Mouse (Mus musculus) brown adipose tissue, adult 24 weeks (tissue): ENCODE results near the gene Klf13. TPM values are rescaled to one million over a fixed set of nuclear protein-coding genes. Genes with fewer than 3 reads are reported as not detected.

ENCODE experiments used
- H3K27ac ChIP-seq: fragments of 200-500 bp; replicated peaks from 2 replicates; pipeline ENCODE4 v1.5.1; 2012; ENCODE audit warnings: low read depth, mild to moderate bottlenecking, low read length
- H3K4me1 ChIP-seq: fragments of 200-500 bp; 2 replicates; pipeline ENCODE4 v1.6.1; 2012; ENCODE audit warnings: low read length, mixed read lengths; ENCODE audit not compliant: control insufficient read depth, insufficient read depth, insufficient read length
- H3K4me3 ChIP-seq: fragments of 200-500 bp; 2 replicates; pipeline ENCODE4 v1.5.1; 2012; ENCODE audit warnings: low read depth, mild to moderate bottlenecking, low read length, moderate library complexity; ENCODE audit not compliant: insufficient read depth
- polyA plus RNA-seq: library from polyadenylated mRNA; stranded (reverse); fragments of >200 nt; gene quantifications from 2 replicates; pipeline ENCODE4 v1.2.4, GENCODE M21; 2012; ENCODE audit not compliant: missing spikeins, insufficient read depth, insufficient read length

Klf13 gene
- 13.6 and 24.0 TPM in 2 replicates for polyA plus RNA-seq

DNA sequence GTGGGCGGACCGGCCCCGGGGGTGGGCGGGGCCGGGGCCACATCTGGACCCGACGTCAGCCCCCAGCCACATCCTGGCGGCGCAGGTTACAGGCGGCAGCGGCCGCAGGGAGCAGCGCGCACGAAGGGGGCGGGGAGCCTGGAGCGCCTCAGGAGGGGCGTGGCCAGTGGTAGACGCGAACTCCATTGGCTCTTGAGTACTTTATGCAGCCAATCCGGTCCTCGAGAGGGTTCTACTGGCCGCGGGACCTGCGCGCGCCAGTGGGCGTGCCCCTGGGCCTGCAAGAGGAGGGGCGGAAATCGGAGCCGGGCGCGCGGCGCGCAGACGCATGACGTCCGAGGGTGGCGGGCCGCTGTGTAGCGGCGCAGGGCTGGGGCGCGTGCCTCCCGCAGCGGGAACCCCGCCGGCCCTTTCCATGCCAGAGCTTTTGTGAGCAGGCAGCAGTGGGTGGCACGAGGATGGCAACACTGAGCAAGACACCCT lies at the start of gene Klf13:
Gene Klf13, minus strand, starts transcription at position 2 of the 483 bp plus-strand sequence.
- H3K4me1 ChIP-seq, result peaks cover 14% of the 10 kb centered on the region
- H3K4me3 ChIP-seq, result peak within 1 kb of the TSS; percentile 84
- peak within 1 kb of the TSS; percentile 98 for H3K27ac ChIP-seq

GRCm38 (mm10) chr7:63988391-63988790 lies 49.7 kb upstream of the Klf13 start:
- H3K4me1 ChIP-seq, result peaks cover 10% of the 10 kb centered on the region

GRCm38 (mm10) chr7:63986407-63987182 lies 47.9 kb upstream of the Klf13 start:
- H3K27ac ChIP-seq, result no peak overlapping the region
- peaks cover 7% of the 10 kb centered on the region for H3K4me1 ChIP-seq

More at GRCm38 (mm10) chr7:63988391-63988790, 49.7 kb upstream of the Klf13 start:
- Histone ChIP-seq H3K4me3 (no peak overlapping the region), H3K27ac (no peak overlapping the region)

DNA sequence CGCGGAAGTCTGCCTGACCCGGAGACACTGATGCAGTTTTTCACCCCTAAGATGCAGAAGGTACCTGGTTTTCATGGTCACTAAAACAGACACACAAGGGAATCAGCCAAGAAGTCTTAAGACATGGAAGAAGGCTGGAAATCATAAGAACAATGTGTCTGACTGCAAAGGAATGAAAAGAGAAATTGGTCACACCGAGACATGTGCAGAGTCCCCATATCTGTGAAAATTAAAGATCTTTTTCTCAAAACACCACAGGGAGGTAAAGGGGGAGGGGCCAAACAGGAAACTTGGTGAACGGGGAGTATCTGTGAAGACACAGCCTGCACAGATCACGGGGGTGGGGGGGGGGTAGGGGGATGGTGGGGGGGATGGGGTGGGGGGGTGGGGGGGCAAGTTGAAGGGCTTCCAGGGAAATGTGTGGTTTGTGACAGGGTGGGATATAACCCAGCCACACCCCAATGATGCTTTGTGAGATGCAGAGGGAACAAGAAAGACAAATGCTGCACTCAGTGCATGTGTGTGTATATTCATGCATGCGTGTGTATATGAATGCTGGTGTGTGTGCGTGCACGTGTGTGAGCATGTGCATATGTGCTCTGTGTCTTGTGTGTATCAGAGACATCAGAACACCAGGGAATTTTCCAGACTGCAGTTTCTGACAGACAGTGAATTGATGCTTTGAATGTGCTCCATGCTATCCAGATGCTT lies 47.1 kb upstream of the Klf13 start:
- Histone ChIP-seq H3K27ac (no peak overlapping the region), H3K4me3 (no peak overlapping the region), H3K4me1 (peaks cover 5% of the 10 kb centered on the region)

More at GRCm38 (mm10) chr7:63986407-63987182, 47.9 kb upstream of the Klf13 start:
- H3K4me3 ChIP-seq, result no peak overlapping the region

GRCm38 (mm10) chr7:63985266-63985665 lies 46.6 kb upstream of the Klf13 start:
- Histone ChIP-seq H3K27ac (no peak overlapping the region), H3K4me3 (no peak overlapping the region), H3K4me1 (peaks cover 5% of the 10 kb centered on the region)

DNA sequence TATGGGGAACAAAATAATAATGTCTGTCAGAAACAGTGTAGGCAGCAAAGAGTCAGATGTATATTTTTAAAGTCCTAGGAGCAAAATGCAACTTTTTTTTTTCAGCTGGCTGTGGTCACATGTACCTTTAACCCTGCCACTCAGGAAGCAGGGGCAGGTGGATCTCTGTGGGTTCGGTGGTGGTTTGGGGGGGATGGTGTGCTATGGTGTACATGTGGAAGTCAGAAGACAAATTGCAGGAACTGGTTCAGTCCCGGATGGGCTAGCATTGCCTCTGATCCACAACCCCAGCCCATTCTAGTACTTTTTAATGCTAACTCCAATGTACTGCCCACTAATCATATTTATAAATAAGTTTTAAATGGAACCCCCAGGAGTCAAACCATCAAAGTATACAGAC lies 45.6 kb upstream of the Klf13 start:
- Histone ChIP-seq H3K27ac (no peak overlapping the region), H3K4me1 (peaks cover 5% of the 10 kb centered on the region), H3K4me3 (no peak overlapping the region)

GRCm38 (mm10) chr7:63977631-63978030 lies 38.9 kb upstream of the Klf13 start:
- H3K4me1 ChIP-seq, result no peaks in the 10 kb centered on the region
- no peak overlapping the region for H3K27ac ChIP-seq

DNA sequence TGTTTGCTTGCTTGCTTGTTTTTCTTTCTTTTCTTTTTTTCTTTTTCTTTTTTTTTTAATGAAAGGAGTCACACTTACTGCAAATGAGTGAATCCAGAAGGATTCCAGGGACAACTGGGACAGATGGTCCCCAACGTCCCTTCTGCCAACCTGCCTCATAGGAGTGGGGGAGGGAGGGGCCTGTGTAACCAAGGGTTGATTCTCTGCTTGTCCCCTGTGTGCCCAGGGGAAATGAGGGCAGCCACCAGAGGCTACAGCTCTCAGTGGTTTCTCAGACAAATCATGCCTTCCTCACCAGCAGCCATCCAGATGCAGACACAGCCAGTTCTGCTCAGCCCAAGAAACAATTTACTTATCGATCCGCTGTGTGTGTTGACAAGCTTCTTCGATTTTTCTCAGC lies 32.3 kb upstream of the Klf13 start:
- no peak overlapping the region for H3K4me3 ChIP-seq
- H3K27ac ChIP-seq, result no peak overlapping the region

More at GRCm38 (mm10) chr7:63977631-63978030, 38.9 kb upstream of the Klf13 start:
- H3K4me3 ChIP-seq, result no peak overlapping the region

DNA sequence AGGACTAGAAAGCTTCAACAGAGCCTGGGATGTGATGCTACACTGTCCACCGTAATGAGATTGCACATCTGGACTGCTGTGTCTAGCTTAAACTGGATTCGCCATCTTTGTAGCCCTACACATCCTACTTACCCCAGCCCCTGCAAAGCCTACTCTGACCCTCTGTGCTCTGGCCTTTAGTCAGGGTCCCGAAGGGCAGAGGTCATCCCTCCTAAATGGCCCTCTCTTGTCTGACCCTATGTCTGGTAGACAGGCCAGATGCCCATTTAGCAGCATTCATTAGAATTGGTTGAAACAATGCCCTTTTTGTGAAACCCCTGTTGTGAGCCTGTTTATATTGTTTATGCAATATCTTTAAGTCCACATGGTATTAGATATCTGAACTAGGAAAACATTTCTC lies 31.2 kb upstream of the Klf13 start:
- Histone ChIP-seq H3K27ac (no peak overlapping the region), H3K4me1 (peaks cover 7% of the 10 kb centered on the region), H3K4me3 (no peak overlapping the region)

More for the DNA sequence above, 32.3 kb upstream of the Klf13 start:
- peaks cover 4% of the 10 kb centered on the region for H3K4me1 ChIP-seq

DNA sequence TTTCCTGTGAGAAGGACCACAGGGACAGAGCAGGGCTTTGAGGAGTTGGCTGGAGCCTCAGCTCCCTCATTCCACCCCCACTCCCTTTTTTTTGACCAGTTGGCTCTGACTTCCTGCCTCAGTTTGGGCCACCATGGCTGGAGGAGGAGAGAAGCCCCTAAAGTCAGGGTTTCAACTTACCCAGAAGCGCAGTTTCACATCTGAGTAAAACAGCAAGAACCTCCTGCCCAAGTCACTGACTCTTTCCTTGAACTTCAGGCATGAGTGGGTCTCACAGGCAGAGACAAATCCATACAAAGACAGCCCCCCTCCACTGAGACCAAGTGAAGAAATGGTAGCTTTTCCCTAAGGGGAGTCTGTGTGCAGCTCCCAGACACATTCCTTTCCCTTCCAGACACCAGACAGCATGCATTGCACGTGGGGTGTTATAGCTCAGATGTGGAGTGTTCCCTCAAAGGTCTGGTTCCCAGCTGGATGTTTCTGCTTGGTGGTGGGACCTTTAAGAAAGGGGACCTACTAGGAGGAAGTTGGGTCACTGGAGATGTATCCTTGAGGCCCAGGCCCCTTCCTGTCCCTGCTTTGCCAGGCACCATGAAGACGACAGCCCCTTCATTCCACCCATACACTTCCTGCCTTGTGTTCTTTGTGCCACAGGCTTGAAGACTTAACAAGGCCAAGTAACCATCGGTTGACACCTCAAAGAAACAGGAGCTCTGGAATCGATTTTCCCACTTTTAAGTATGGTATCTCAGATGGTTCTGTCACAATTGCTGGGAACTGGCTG lies 27.1 kb upstream of the Klf13 start:
- no peak overlapping the region for H3K27ac ChIP-seq
- H3K4me3 ChIP-seq, result no peak overlapping the region
- H3K4me1 ChIP-seq, result peaks cover 4% of the 10 kb centered on the region

DNA sequence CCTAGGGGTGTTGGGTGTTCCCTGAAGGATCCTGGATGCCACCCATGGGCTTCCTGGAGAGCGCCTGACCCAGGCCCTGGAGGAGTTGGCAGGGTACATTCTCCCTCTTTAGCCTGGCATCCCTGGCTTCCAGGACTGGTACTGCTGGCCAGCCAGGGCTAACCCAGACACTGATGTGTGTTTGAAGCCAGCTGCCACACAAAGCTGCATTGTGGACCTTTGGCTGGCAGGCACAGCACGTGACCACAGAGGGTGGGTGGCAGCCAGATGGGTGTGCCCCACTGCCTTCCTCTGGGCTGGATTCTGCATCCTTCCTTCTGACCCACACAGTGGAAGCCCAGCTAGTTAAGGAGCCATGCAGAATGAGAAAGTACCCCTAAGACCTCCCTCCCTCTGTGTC lies 26.4 kb upstream of the Klf13 start:
- no peak overlapping the region for H3K4me3 ChIP-seq
- H3K4me1 ChIP-seq, result peaks cover 4% of the 10 kb centered on the region
- no peak overlapping the region for H3K27ac ChIP-seq

DNA sequence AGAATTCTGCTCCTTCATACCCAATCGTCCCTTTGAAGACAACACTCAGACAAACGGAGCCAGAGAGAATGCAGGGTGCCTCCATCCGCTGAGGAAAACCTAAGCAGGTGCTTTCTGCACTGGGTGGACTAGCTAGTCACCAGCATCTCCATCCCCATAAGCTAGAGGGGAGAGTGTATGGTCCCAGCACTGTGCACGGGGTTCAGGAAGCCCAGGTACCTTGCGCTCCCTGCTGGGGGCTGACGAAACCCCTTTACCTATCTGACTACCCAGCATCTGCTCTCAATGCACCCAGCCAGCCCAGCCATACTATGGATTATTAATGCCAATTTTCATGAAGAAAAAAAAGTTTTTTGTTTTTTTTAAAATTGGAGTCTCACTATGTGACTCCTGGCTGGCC lies 25.4 kb upstream of the Klf13 start:
- H3K27ac ChIP-seq, result no peak overlapping the region
- H3K4me3 ChIP-seq, result no peak overlapping the region
- peaks cover 4% of the 10 kb centered on the region for H3K4me1 ChIP-seq

DNA sequence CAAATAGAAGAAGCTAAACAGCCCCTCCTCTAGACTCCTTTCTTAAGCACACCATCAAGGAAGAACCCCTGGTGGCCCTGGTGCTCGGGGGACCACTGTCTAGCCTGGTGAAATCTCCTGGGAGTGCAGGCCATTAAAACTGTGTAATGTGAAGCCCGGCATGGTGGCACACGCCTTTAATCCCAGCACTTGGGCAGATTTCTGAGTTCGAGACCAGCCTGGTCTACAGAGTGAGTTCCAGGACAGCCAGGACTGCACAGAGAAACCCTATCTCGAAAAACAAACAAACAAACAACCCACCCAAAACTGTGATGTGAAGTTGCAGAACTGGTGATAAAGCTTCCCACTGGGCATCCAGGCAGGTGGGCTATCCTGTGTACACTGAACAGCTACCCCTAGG lies 24.9 kb upstream of the Klf13 start:
- H3K4me1 ChIP-seq, result peaks cover 4% of the 10 kb centered on the region
- H3K4me3 ChIP-seq, result no peak overlapping the region
- H3K27ac ChIP-seq, result no peak overlapping the region

GRCm38 (mm10) chr7:63957872-63958640 lies 19.3 kb upstream of the Klf13 start:
- Histone ChIP-seq H3K4me1 (no peaks in the 10 kb centered on the region), H3K4me3 (no peak overlapping the region), H3K27ac (no peak overlapping the region)
